Mouse (Mus musculus) E14TG2a.4 (cell line): ENCODE measurements around the gene Rtkn.

ENCODE experiments used
- CTCF ChIP-seq: conservative IDR thresholded peaks from 2 replicates; pipeline ENCODE4 v1.5.1; 2014; ENCODE audit warnings: low read length
- POU5F1 ChIP-seq: IDR thresholded peaks from 2 replicates; pipeline ENCODE4 v1.6.1; 2014; ENCODE audit warnings: low read length, borderline replicate concordance

DNA sequence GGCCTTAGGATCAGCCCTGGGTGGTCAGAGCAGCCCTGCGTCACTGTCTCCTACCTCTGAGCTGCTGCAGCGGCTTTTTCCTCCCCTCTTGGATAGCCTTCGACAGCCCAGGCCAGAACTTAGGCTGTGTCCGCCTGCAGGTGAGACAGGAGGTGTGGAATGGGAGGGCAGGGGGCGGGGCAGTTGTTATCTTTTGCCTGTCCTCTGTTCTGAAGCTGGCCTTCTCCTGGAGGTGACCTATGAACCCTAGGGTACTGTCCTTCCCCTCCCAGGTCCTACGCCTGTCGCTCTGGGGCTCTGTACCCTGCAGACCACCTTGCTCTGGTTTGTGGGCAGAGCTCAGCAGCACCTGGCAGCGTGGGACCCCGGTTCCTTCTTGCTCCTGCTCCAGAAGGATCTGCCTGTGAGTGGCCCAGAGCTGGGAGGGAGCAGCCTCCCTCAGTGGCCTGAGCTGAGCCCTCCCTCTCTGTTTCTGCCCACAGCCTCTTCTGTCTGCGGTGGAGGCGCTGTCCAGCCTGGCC lies 32.1 kb upstream of the Rtkn start:
- no peak for TF ChIP-seq CTCF
- no peak for TF ChIP-seq POU5F1
